Mouse (Mus musculus) CH12.LX (cell line): ENCODE data around the gene Lrrc23. TPM values are rescaled to one million over a fixed set of nuclear protein-coding genes. Genes with fewer than 3 reads are reported as not detected.

Experiments used
- DNase-seq: peaks from one replicate; pipeline ENCODE4 v3.0.0-alpha.2; 2013; ENCODE audit errors: extremely low read depth
- H3K27ac ChIP-seq: 2 replicates; pipeline ENCODE4 v1.5.1; 2012; ENCODE audit warnings: low read depth, mild to moderate bottlenecking, control low read depth, moderate library complexity; ENCODE audit not compliant: insufficient read depth
- H3K27me3 ChIP-seq: replicated peaks from 2 replicates; pipeline ENCODE3; 2012; ENCODE audit warnings: inconsistent platforms
- H3K36me3 ChIP-seq, 2 experiments: replicated peaks in 1 of 2; 2 replicates each; pipeline versions ENCODE3 to v1.6.1; 2012; ENCODE audit warnings: inconsistent platforms in 1 of 2, low read length in 1 of 2, mild to moderate bottlenecking in 1 of 2, mixed read lengths in 1 of 2, moderate library complexity in 1 of 2; ENCODE audit not compliant: control insufficient read depth in 1 of 2, insufficient read depth in 1 of 2
- H3K4me1 ChIP-seq, 2 experiments: 2 replicates each; pipeline ENCODE4 v1.6.1; 2012; ENCODE audit warnings: inconsistent platforms in 1 of 2, moderate library complexity in 1 of 2; ENCODE audit not compliant: insufficient read depth in 2 of 2, control insufficient read depth in 1 of 2
- H3K4me2 ChIP-seq: 2 replicates; pipeline ENCODE4 v1.6.1; 2012; ENCODE audit warnings: low read depth, mild to moderate bottlenecking, control low read depth; ENCODE audit not compliant: poor library complexity, insufficient read depth, severe bottlenecking
- H3K4me3 ChIP-seq, 3 experiments: fragments of 150-350 bp in 1 of 3; sonication (generic) in 1 of 3; replicated peaks in 1 of 3; 2 replicates each; pipeline versions ENCODE3 to v1.5.1; 2011 to 2012; ENCODE audit warnings: low read depth in 2 of 3, low read length in 2 of 3, mild to moderate bottlenecking in 2 of 3, moderate library complexity in 2 of 3, control low read depth in 1 of 3, improper control_type of control experiment in 1 of 3, inconsistent platforms in 1 of 3, mixed read lengths in 1 of 3; ENCODE audit not compliant: poor library complexity in 1 of 3
- H3K79me2 ChIP-seq: replicated peaks from 2 replicates; pipeline ENCODE4 v1.6.1; 2012; ENCODE audit warnings: mild to moderate bottlenecking, moderate library complexity; ENCODE audit not compliant: control insufficient read depth, poor library complexity, insufficient read depth, severe bottlenecking; ENCODE audit errors: extremely low read depth
- H3K9ac ChIP-seq: 2 replicates; pipeline ENCODE4 v1.6.1; 2012; ENCODE audit warnings: low read depth, mild to moderate bottlenecking, control low read depth, moderate library complexity; ENCODE audit not compliant: insufficient read depth
- H3K9me3 ChIP-seq: replicated peaks from 2 replicates; pipeline ENCODE3; 2012; ENCODE audit warnings: low read length, inconsistent platforms, mixed read lengths
- BHLHE40 ChIP-seq: IDR thresholded peaks from 2 replicates; pipeline ENCODE4 v1.6.1; 2011; ENCODE audit warnings: mild to moderate bottlenecking, low read depth, low read length, improper control_type of control experiment
- CTCF ChIP-seq, 2 experiments: IDR thresholded peaks in 1 of 2; conservative IDR thresholded peaks in 1 of 2; 2 replicates each; pipeline ENCODE4 v1.5.1; 2011 to 2012; ENCODE audit warnings: low read depth in 2 of 2, low read length in 2 of 2, improper control_type of control experiment in 1 of 2, inconsistent platforms in 1 of 2, mild to moderate bottlenecking in 1 of 2, moderate library complexity in 1 of 2
- ELF1 ChIP-seq: IDR thresholded peaks from 2 replicates; pipeline ENCODE4 v1.6.1; 2014; ENCODE audit warnings: low read depth, mild to moderate bottlenecking, inconsistent platforms, low read length, improper control_type of control experiment
- ETS1 ChIP-seq: conservative IDR thresholded peaks from 2 replicates; pipeline ENCODE4 v1.6.1; 2012; ENCODE audit warnings: low read depth, mild to moderate bottlenecking, inconsistent platforms, low read length, improper control_type of control experiment, moderate library complexity
- GABPA ChIP-seq: IDR thresholded peaks from 2 replicates; pipeline ENCODE4 v1.6.1; 2012; ENCODE audit warnings: low read depth, low read length, improper control_type of control experiment, inconsistent platforms; ENCODE audit not compliant: insufficient replicate concordance
- IRF4 ChIP-seq: IDR thresholded peaks from 2 replicates; pipeline ENCODE4 v1.6.1; 2014; ENCODE audit warnings: low read depth, mild to moderate bottlenecking, inconsistent platforms, low read length, improper control_type of control experiment
- JUND ChIP-seq: conservative IDR thresholded peaks from 2 replicates; pipeline ENCODE4 v1.6.1; 2011; ENCODE audit warnings: low read depth, low read length, improper control_type of control experiment
- MAX ChIP-seq: IDR thresholded peaks from 2 replicates; pipeline ENCODE4 v1.6.1; 2011; ENCODE audit warnings: low read length, improper control_type of control experiment
- MEF2A ChIP-seq: IDR thresholded peaks from 2 replicates; pipeline ENCODE4 v1.6.1; 2014; ENCODE audit warnings: low read depth, mild to moderate bottlenecking, inconsistent platforms, low read length, improper control_type of control experiment, borderline replicate concordance
- MXI1 ChIP-seq: IDR thresholded peaks from 2 replicates; pipeline ENCODE4 v1.6.1; 2011; ENCODE audit warnings: mild to moderate bottlenecking, low read depth, low read length, improper control_type of control experiment
- NELFE ChIP-seq: IDR thresholded peaks from 2 replicates; pipeline ENCODE4 v1.6.1; 2011; ENCODE audit warnings: low read depth, low read length, improper control_type of control experiment
- RAD21 ChIP-seq: IDR thresholded peaks from 2 replicates; pipeline ENCODE4 v1.6.1; 2011; ENCODE audit warnings: low read depth, mild to moderate bottlenecking, low read length, improper control_type of control experiment, moderate library complexity
- SIN3A ChIP-seq: IDR thresholded peaks from 2 replicates; pipeline ENCODE4 v1.6.1; 2012; ENCODE audit warnings: low read length, improper control_type of control experiment, inconsistent platforms
- SMC3 ChIP-seq: IDR thresholded peaks from 2 replicates; pipeline ENCODE4 v1.6.1; 2011; ENCODE audit warnings: low read depth, low read length, improper control_type of control experiment
- UBTF ChIP-seq: IDR thresholded peaks from 2 replicates; pipeline ENCODE4 v1.6.1; 2012; ENCODE audit warnings: low read depth, mild to moderate bottlenecking, inconsistent platforms, low read length, improper control_type of control experiment, moderate library complexity
- USF1 ChIP-seq: IDR thresholded peaks from 2 replicates; pipeline ENCODE4 v1.6.1; 2014; ENCODE audit warnings: low read depth, mild to moderate bottlenecking, inconsistent platforms, low read length, improper control_type of control experiment
- ZKSCAN1 ChIP-seq: IDR thresholded peaks from 2 replicates; pipeline ENCODE4 v1.6.1; 2012; ENCODE audit warnings: low read depth, inconsistent platforms, low read length, improper control_type of control experiment, borderline replicate concordance
- ZNF384 ChIP-seq: IDR thresholded peaks from 2 replicates; pipeline ENCODE4 v1.6.1; 2012; ENCODE audit warnings: low read depth, low read length, improper control_type of control experiment, inconsistent platforms
- dilution Hi-C: fragments of 300-500 bp; cut with MboI; formaldehyde crosslinking; loops from 2 replicates; pipeline ENCODE4 v1.14.3; 2020; ENCODE audit warnings: low sequenced_read_pairs; ENCODE audit not compliant: extremely low pct_unique_long_range_greater_than_20kb, extremely low pct_ligation_motif_present
- in situ Hi-C: fragments of 300-500 bp; cut with MboI; formaldehyde crosslinking; loops from 3 replicates; pipeline ENCODE4 v1.14.3; 2019; ENCODE audit warnings: low sequenced_read_pairs, low pct_ligation_motif_present, low pct_unique_long_range_greater_than_20kb, mixed read lengths
- polyA plus RNA-seq: library from polyadenylated mRNA; unstranded; fragments of >175 nt; gene quantifications from 2 replicates; pipeline ENCODE4 v1.2.1, GENCODE M21; 2012; ENCODE audit warnings: low read depth; ENCODE audit not compliant: insufficient read length
- total RNA-seq, 2 experiments: library from RNA; depleted of rRNA; stranded (reverse); fragments of 300-350 nt in 1 of 2; fragments of >200 nt in 1 of 2; gene quantifications; 2 replicates each; pipeline ENCODE4 v1.2.3; 2012 to 2014

The Lrrc23 gene
- total and polyA plus RNA-seq, 3 experiments, result 0.20 TPM; not detected in 2

DNA sequence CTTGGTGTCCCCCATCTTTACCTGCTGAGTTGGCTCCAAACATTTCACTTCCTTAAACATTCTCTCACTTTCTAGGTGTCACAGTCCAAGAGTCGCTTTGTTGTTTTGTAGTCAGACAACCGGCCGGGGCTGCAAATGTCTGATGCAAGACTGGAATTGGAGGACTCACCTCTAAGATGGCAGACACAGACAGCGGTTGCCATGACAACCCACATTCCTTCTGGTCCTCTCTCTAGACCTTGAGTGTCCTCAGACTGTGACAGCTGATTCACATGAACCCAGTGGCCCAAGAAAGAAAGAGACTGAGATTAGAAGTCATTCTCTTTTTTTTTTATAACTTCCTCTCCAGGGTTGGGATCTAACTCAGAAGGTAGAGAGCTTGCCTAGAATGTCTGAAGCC is 10.0 kb upstream of the Lrrc23 start:
- TF ChIP-seq MXI1 (peak; percentile 42; the same call in 1 of the 2 replicates), ZNF384 (no peak)
- dilution Hi-C loops, result no loop called here
- no peak overlapping the region for H3K4me2 ChIP-seq
- no peak overlapping the region for H3K9ac ChIP-seq
- H3K27me3 ChIP-seq, result no peaks in the 10 kb centered on the region
- no peak overlapping the region for H3K27ac ChIP-seq
- peaks cover 6 to 18% of the 10 kb centered on the region in 2 experiments; a peak in 3 of 4 replicates for H3K4me1 ChIP-seq
- no peak overlapping the region for H3K4me3 ChIP-seq
- in situ Hi-C loops, result no loop called here
- H3K36me3 ChIP-seq, result peaks cover 0 to 11% of the 10 kb centered on the region in 2 experiments
- H3K9me3 ChIP-seq, result no peaks in the 10 kb centered on the region
- H3K79me2 ChIP-seq, result no peaks in the 10 kb centered on the region
- no peak for DNase-seq

DNA sequence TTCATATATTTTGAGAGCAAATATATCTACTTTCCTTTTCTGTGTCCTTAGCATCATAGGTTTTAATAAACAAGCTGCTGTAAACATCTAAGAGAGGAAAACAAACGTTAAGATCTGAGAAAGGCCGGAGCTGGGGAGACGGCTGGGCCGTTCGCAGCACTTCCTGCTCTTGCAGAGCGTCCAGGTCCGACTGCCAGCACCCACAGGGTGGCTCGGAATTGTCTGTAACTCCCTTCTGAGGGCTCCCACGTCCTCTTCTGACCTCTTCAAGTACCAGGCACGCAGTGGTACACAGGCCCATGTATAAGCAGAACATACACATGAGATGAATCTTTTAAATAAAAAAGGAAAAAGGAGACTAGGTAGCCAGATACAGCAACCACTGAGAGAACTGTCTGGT is 8.2 kb upstream of the Lrrc23 start:
- Histone ChIP-seq H3K9ac (no peak overlapping the region), H3K4me2 (peak overlapping the region; percentile 40; the same call in 1 of the 2 replicates), H3K27me3 (no peaks in the 10 kb centered on the region), H3K36me3 (peaks cover 0 to 9% of the 10 kb centered on the region in 2 experiments), H3K9me3 (no peaks in the 10 kb centered on the region), H3K79me2 (no peaks in the 10 kb centered on the region), H3K4me1 (peaks cover 6 to 21% of the 10 kb centered on the region in 2 experiments; a peak in 3 of 4 replicates), H3K27ac (no peak overlapping the region), H3K4me3 (peak overlapping the region in 2 of 3 experiments; percentile 42 to 50)
- no peak for TF ChIP-seq SMC3
- TF ChIP-seq ETS1, result no peak
- TF ChIP-seq JUND, result no peak
- no peak for TF ChIP-seq IRF4
- TF ChIP-seq GABPA, result no peak
- TF ChIP-seq ZKSCAN1, result no peak
- no peak for TF ChIP-seq USF1
- TF ChIP-seq BHLHE40, result no peak
- no peak for TF ChIP-seq MEF2A
- no peak for TF ChIP-seq ZNF384
- no peak for TF ChIP-seq CTCF (conservative IDR thresholded peaks at IDR 0.05 in 1 of 2, IDR thresholded peaks at IDR 0.05 in 1 of 2; ENCODE audit: low read depth in 2 of 2, low read length in 2 of 2)
- no peak for TF ChIP-seq RAD21
- no peak for TF ChIP-seq NELFE
- no peak for TF ChIP-seq ELF1
- TF ChIP-seq UBTF, result no peak
- TF ChIP-seq MAX, result no peak
- TF ChIP-seq SIN3A, result no peak
- no peak for DNase-seq
- in situ Hi-C loops, result no loop called here
- dilution Hi-C loops, result no loop called here
